Mouse (Mus musculus) G1E-ER4 (cell line): Measurements from ENCODE around the gene Dok7. TPM values are rescaled to one million over a fixed set of nuclear protein-coding genes. Genes with fewer than 3 reads are reported as not detected.

Experiments
- GATA1 ChIP-seq: IDR thresholded peaks from one replicate; pipeline ENCODE4 v1.8.0; 2012; ENCODE audit warnings: low read length, inconsistent platforms
- polyA plus RNA-seq: library from polyadenylated mRNA; stranded (reverse); fragments of >175 nt; gene quantifications from 2 replicates; pipeline ENCODE4 v1.2.3, GENCODE M21; 2012

Gene Dok7
- polyA plus RNA-seq, 1 experiment: not detected

- no peak for TF ChIP-seq GATA1
Observed at GRCm38 (mm10) chr5:35088785-35089613, 32.4 kb downstream of the Dok7 start.

GRCm38 (mm10) chr5:35089614-35089963 lies 33.0 kb downstream of the Dok7 start:
- TF ChIP-seq GATA1: no peak

- TF ChIP-seq GATA1: no peak
Observed at GRCm38 (mm10) chr5:35091636-35092035, 35.1 kb downstream of the Dok7 start.

- no peak for TF ChIP-seq GATA1
Observed at GRCm38 (mm10) chr5:35103086-35103485, 46.5 kb downstream of the Dok7 start.

GRCm38 (mm10) chr5:35103528-35103927 lies 47.0 kb downstream of the Dok7 start:
- no peak for TF ChIP-seq GATA1

GRCm38 (mm10) chr5:35104183-35104959 lies 47.8 kb downstream of the Dok7 start:
- TF ChIP-seq GATA1: no peak

GRCm38 (mm10) chr5:35104960-35105921 lies 48.7 kb downstream of the Dok7 start, which contains the start of gene Lrpap1:
Gene Lrpap1 (minus strand): TSS chr5:35105766.
- TF ChIP-seq GATA1: no peak

- no peak for TF ChIP-seq GATA1
Observed at GRCm38 (mm10) chr5:35105922-35106298, 49.3 kb downstream of the Dok7 start.

GRCm38 (mm10) chr5:35112444-35112843 lies 55.9 kb downstream of the Dok7 start:
- TF ChIP-seq GATA1: no peak

GRCm38 (mm10) chr5:35116002-35116401 lies 59.4 kb downstream of the Dok7 start:
- TF ChIP-seq GATA1: no peak

GRCm38 (mm10) chr5:35117633-35118032 lies 61.1 kb downstream of the Dok7 start:
- TF ChIP-seq GATA1: no peak

GRCm38 (mm10) chr5:35118418-35118817 lies 61.9 kb downstream of the Dok7 start:
- TF ChIP-seq GATA1: no peak

GRCm38 (mm10) chr5:35120024-35120423 lies 63.5 kb downstream of the Dok7 start:
- no peak for TF ChIP-seq GATA1

GRCm38 (mm10) chr5:35129208-35129607 lies 72.6 kb downstream of the Dok7 start:
- TF ChIP-seq GATA1: no peak

- TF ChIP-seq GATA1: no peak
Observed at GRCm38 (mm10) chr5:35129767-35130191, 73.2 kb downstream of the Dok7 start.

- TF ChIP-seq GATA1: no peak
Observed at GRCm38 (mm10) chr5:35131237-35131636, 74.7 kb downstream of the Dok7 start.

GRCm38 (mm10) chr5:35131773-35132172 lies 75.2 kb downstream of the Dok7 start:
- TF ChIP-seq GATA1: no peak
